Mouse (Mus musculus): ENCODE measurements around the gene Rad23b.

DNA sequence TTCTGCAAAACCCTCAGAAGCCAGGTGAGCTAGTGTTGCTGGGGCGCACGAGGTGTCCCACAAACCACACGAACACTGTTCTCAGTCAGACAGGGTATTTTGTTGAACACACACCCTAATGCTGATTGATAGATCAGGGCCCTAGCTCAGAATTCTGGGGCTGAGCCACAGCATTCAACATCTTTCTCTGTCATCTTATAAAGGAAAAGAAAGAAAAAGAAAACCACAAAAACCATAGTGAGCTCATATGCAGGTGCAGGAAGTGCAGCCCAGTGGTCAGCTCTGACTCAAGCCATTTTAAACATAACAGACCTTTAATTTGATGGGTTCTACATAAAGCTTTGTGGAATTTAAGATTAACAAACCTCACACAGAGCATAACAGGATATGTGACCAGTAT is 6.6 kb upstream of the Rad23b start:
- TF ChIP-seq USF1 (IDR thresholded peaks at IDR 0.05; ENCODE audit: low read depth) = no peak
- TF ChIP-seq MAX (IDR thresholded peaks at IDR 0.05) = no peak
- TF ChIP-seq CTCF (IDR thresholded peaks at IDR 0.05; ENCODE audit: control insufficient read depth, insufficient read depth, insufficient read length) = no peak
- no peak for TF ChIP-seq FOSL1 (IDR thresholded peaks at IDR 0.05; ENCODE audit: insufficient read depth, low read length, poor library complexity, severe bottlenecking)
- no peak for TF ChIP-seq CEBPB (IDR thresholded peaks at IDR 0.05; ENCODE audit: low read depth)
